Mouse (Mus musculus) brain, adult 2 months (tissue): Measurements from ENCODE around the gene Atf5.

Experiments used
- DNase-seq: peaks from one replicate; pipeline ENCODE4 v3.0.0; 2011; ENCODE audit warnings: low read depth, low spot score

Atf5 gene

DNA sequence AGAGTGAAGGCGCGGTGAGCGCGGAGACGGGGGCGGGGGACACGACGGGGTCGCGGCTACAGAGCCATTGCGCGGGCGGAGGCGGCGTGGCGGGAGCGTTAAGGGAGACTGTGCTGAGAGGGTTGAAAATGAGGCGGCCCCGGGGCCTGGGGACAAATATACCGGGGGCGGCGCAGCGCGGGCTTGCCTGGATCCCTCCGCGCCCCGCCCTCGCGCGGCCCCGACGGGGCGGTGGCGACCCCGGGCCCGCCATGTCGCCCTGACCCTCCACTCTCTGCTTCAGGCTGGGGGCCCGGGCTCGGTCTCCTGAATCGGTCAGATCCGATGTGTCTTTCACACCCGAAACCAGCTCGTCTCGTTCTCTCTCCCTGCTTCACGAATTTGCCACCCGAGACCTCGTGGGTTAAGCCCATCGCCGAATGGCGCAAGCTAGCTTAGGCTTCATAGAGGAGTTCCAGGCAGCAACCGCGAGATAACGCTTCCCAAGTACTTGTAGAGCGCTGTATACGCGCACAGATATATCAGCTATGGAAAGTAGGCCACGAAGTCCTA is at the start of gene Atf5:
Gene Atf5, minus strand, starts transcription at position 189 of the 552 bp plus-strand sequence.
- DNase-seq, result peak; percentile 61

DNA sequence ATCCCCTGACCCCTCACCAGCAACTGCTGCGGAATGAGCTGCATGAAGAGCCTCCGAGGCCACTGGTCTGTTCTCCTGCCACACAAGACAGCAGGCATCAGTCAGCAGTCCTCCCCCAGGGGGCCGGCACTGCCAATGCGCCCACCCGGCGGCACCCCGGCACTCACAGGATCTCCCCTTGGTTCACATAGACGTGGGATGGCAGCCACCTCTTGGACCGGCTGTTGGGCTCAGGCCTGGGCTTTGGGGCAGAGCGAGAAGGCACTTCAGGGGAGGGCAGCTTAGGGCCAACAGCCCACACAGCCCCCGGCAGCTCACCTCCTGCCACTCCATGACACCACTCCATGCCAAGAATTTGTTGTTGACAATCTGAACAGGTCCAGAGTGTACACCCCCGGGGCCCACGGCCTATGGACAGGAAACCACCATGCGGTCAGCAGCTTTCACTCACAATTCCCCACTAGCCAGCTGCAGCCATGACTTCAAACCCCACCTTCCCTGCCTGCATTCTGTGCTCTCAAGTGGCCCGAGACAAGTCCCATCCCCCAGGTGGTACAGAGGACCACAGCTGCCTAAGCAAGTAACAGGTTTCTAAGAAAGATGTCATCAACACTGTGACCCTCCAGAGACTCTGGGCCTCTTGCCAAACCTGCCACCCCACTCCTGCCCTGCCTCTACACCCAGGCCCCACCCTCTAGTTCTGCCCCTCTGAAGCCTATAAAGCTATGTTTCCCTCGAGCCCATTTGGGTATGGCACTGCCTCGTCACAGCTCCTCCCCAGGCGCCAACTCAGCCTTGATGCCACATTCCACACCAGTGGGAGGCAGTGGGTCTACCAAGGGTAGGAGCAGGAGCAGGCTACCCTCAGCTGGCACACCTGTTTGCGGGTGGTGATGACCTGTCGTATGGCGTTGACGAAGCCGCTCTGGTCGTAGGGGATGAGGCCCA is 48.4 kb upstream of the Atf5 start:
- DNase-seq, result no peak

DNA sequence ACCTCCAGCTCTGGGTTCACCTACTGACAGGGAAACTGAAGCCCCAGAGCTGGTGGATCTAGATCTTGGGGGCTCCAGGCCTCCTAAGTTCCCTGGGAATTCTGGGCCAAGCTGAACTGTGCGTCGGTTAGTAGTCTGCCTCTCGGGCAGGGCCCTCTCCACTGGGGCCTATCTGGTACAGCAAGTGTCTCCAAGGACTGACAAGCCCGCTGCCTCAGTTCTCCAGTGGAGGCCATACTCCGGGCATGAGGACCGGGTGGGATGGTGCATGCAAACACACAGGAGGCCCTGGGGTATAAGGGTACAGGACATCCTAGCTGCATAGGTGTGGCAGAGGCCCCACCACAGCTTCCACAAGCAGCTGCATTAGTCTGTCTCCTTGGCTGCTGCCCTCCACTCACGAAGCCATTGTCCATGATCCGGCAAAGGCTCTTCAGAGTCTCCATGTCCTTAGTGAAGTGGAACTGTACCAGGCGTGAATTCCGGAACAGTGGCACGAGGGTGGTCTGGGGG is 47.6 kb upstream of the Atf5 start:
- DNase-seq, result no peak

DNA sequence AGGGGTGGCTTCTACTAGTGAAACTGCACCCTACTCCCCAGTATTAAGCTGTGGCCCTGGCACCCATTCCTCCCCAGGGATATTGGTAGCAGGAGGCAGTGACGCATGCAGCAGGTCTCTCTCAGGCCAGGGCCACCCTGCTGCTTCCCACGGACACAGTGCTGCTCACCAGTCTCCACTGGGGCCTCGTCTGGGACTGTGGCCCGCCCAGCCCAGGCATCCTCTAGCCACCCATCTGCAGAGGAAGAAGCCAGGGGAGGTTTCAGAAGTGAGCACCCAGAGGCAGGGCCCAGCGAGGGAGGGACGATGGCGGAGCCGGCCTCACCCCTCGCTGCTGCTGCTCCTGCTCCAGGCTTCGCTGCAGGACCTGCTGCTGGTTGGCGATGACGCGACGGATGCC is 46.8 kb upstream of the Atf5 start:
- no peak for DNase-seq

DNA sequence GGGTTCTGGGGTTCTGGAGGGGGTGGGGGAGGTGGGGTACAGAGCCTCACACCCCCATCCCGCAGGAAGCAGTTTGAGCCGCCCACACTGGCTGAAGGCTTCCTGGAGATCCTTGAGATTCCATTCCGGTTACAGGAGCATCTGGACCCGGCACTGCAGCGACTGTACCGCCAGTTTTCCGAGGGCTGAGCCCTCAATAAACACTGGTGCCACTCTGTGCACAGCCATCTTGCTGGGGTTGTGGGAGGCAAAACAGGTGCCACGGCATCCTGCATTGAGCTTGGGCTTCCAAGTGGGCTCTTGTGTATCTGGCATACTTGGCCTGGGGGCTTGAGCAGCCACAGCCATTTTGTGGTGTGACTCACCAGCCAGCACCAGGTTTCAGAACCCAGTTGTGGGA is 46.0 kb upstream of the Atf5 start:
- DNase-seq, result no peak

DNA sequence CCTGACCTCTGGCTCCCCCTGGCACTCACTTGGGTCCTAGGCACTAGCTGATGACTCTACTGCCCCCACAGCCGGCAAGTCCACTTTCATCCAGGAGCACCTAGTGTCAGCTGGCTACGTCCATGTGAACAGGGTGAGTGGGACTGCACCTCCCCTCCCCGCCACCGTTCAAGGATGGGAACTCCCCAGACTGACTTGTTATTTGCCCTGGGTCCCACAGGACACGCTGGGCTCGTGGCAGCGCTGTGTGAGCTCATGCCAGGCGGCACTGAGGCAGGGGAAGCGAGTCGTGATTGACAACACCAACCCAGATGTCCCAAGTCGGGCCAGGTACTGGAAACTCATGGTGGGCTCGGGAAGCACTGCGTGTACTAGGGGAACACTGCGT is 45.0 kb upstream of the Atf5 start:
- no peak for DNase-seq

DNA sequence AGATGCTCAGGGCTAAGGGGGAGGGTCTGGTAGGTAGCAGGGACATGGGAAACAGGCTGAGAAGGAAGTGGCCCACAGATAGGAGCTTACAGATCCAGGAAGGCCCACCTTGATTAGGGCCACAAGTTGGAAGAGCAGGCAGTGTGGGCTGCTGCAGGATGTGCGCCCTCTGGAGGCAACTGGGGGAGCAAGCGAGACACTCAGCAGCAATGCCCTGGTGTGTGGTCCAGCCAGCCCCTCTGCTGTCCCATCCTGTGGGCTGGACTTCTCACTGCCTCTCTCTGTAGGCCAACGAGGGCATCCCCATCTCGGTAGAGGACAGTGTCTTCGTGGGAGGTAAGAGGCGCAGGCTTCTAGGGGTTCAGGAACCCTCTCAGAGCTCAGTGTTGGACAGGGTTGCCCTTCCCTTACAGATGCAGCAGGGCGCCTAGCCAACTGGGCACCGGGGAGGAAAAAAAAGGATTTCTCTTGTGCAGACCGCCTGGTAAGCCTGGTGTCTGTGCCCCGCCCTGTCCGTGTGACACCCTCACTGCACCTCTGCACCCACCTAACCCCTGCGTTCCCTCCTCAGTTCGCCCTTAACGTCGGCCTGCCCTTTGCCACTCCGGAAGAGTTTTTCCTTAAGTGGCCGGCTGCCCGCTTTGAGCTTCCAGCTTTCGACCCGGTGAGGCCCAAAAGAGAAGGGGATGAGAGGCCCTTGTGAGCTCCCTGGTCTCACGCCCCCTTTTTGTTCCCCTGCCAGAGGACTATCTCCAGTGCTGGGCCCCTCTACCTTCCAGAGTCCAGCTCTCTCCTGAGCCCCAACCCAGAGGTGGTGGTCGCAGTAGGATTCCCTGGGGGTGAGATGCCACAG is 44.3 kb upstream of the Atf5 start:
- peak; percentile 76 for DNase-seq

DNA sequence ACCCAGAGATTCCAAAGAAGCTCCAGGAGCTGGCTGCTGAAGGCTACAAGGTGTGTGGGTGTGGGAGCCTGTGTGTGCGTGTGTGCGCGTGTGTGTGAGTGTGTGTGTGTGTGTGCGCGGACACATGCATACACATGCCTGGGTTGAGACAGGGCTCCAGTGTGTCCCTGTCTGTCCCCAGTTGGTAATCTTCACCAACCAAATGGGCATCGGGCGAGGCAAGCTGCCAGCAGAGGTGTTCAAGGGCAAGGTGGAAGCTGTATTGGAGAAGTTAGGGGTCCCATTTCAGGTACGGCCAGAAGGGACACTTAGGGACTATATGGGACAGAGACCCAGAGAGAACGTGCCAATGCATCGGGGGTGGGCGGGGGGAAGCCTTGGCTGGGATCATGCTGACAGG is 43.4 kb upstream of the Atf5 start:
- no peak for DNase-seq

DNA sequence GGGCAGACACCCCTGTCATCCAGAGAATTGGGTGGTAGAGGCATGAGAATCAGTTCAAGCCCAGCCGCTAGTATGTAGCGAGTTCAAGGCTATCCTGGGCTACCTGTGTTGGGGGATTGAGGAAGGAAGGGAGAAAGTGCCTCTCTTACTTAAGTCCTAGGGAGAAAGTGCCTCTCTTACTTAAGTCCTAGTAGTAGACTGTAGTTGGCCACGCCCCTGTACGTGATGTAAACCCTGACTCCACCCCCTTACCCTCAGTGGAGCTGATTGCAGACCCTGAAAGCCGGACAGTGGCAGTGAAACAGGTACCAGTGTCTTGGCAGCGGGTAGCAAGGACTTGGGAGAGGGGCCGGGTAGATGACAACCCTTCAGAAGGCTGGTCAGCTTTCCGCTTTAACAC is 41.4 kb upstream of the Atf5 start:
- DNase-seq, result peak; percentile 54

DNA sequence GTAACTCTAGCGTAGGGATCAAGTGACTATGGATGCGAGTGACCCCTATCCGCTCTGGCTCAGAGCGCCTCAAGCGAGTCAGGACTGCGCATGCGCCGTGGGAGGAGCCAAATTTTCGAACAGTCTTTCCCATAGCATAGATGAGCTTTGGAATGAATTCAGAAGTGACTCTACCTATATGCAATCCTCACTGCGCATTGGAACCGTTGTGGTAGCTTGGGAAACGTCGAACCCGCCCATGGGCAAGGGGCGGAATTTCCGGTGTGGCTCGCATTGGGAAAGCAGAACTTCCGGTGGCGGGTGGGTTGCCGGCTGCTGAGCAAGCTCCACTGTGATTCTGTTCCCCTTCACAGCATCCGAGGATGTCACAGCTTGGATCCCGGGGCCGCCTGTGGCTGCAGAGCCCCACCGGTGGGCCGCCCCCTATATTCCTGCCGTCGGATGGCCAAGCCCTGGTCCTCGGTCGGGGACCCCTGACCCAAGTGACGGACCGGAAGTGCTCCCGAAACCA is 40.6 kb upstream of the Atf5 start, which contains the start of gene Pnkp:
Gene Pnkp, plus strand, starts transcription at position 98 of the 511 bp plus-strand sequence.
- DNase-seq, result peak; percentile 97

DNA sequence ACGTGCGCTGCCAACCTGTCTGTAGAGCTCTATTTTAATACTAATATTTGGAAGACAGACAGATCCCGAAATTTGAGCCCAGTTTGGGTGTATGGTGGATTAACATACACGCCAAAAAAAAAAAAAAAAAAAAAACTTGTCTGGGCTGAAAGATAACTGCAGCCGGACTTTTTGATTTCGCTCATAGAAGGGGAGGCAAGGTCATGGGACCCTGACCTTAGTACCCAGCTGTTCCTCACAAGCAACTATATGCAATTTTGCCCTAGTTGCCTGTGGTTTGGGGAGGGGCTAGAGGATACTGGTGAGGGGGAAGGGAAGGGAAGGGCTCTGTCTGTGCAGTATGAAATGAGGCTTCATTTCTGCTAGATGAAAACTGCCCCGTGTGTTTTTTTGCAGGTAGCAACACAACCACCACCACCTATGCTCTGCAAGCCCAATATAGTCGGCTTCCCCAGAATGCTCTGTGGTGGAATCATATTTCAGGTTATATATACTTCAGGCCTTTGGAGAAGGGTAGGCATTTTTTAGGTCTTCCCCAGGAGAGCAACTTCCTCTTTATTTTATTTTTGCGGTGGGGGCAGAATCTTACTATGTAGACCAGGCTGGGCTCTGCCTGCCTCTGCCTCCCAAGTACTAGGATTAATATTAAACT is 39.9 kb upstream of the Atf5 start:
- no peak for DNase-seq

DNA sequence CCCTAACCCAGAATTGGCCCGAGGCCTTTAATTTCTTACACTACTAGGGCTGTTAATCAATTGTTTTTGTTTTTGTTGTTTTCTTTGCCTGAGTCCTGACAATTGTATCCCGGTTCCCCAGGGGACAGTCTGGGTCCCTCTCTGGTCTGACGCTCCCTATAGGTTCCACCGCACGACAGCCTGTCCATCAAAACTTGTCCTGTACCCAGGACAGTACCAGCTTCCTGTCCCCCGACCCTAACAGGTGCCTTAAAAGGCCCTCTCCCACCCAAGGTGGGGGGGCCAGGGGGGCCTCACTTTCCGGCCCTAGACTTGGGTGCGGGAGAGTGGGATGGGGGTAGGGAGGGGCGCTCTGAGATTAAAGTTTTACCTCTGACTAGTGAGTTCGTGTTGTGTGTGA is 38.6 kb upstream of the Atf5 start:
- no peak for DNase-seq

DNA sequence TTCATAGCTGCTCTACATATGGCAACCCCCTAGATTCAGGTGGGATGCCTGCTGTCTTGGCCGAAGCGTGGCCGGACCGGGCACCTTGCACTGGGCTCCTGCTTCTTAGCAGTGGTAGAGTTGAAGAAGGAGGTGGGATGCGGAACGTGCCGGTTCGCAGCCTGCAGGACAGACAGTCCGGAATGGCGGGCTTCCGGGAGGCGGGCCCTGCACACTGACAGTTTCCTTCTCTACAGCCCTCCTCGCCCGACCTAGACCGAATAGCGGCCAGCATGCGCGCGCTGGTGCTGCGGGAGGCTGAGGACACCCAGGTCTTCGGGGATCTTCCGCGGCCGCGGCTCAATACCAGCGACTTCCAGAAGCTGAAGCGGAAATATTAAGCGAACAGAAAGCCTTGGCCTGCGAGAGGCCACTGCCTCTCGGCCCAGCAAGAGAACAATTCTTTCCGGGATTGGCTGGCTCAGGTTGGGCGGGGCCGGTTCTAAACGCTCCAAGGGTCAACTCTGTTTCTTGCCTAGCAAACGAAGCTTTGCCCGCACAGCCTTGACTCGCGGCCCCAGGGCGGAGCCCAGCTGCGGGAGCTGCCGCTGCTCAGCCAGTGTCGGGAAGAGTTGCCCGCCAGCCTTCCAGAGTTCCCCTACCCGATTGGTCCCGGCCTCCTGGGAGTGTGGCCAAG is 38.0 kb upstream of the Atf5 start:
- DNase-seq, result peak; percentile 79

DNA sequence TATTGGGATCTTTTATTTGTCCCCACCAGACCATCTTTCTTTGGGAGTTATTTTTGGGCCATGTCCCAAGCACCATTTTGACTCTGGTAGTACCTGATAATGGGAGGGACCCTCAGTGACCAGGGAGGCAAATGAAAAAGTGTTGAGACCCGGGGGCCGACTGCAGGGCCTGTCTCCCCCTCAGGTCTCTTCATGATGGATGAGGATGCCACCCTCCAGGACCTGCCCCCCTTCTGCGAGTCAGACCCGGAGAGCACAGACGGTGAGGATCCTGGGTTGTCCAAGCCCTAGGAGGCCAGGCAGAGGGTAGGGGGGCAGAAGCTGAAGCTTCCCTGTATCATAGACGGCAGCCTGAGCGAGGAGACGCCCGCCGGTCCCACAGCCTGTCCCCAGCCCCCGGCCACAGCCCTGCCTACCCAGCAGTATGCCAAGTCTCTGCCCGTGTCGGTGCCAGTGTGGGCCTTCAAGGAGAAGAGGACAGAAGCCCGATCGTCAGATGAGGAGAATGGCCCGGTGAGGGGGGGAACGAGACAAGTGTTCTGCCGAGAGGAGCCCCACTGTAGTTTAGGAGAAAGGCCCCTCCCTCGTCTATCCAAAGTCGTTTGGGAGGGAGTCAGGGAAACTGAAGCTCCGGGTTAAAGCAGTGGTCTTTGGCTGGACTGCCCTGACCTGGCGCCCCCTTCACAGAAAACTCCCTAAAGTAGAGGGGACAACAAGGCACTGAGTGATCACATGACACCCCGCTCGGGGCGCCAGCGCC is 37.3 kb upstream of the Atf5 start:
- no peak for DNase-seq

DNA sequence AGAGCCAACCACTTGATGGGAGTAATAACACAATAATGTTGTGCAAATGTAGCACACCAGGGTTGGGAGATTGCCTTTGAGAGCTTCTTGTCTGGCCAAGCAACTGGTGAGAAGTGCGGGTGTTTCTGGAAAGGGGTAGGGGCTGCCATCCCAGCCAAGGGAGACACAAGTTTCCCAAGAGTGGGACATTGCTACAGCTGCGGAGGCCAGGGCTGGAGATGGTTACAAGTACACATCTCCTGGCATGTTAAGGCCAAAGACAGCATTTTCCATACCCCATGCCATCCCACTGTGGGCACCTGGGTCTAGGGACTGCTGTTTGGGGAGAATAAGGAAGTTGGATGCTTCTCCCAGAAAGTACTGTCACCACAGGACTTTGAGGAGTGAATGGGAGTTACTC is 36.6 kb upstream of the Atf5 start:
- DNase-seq, result no peak

DNA sequence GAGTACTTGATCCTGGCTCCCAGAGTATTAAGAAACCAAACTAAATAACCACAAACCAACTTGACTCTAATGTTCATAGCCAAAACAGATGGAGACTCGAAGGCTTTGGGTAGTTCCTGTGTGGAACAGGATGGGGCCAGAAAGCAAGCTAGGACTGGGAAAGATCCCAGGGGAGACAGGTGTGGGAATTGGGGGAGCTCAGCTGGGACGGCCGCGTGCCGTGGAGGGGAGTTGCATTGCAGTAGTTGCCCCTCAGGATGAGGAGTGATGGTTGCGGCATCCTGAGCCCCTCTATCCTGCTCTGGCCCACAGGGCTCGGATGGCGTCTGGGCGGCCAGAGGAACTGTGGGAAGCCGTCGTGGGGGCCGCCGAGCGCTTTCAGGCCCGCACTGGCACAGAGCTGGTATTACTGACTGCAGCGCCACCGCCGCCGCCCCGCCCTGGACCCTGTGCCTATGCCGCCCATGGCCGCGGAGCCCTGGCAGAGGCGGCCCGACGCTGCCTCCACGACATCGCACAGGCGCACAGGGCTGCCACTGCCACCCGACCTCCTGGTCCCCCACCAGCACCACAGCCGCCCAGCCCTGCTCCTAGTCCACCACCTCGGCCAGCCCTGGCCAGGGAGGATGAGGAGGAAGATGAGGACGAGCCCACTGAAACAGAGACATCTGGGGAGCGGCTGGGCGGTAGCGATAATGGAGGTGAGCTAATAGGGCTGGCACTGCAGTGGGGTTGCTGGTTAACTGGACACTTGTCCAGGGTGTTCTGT is 36.0 kb upstream of the Atf5 start:
- no peak for DNase-seq

DNA sequence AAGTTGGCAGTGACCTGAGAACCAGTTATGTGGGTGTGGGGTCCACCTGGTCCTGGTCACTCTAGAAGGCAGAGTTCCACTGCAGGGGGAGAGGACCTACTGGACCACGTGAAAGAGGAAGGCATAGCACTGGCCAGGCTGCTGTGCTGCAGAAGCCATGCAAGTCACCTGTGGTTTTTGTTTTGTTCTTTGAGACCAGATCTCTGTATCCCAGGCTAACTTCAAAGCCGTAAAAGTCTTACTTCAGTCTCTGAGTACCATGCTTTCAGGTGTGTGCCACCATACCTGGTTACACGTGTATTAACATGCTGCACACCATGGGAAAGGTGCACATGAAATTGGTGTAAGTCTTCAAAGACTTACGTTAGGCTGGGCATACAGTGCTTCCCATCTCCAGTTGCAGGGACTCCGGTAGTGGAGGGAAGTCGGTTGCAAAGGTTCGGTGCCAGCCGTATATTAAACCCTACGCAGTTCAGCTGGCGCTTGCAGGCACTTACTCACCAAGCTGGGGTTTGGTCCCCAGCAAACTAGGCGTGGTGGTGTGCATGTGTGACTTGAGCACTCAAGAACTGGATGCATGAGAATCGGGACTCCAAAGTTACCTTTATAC is 35.3 kb upstream of the Atf5 start:
- no peak for DNase-seq

DNA sequence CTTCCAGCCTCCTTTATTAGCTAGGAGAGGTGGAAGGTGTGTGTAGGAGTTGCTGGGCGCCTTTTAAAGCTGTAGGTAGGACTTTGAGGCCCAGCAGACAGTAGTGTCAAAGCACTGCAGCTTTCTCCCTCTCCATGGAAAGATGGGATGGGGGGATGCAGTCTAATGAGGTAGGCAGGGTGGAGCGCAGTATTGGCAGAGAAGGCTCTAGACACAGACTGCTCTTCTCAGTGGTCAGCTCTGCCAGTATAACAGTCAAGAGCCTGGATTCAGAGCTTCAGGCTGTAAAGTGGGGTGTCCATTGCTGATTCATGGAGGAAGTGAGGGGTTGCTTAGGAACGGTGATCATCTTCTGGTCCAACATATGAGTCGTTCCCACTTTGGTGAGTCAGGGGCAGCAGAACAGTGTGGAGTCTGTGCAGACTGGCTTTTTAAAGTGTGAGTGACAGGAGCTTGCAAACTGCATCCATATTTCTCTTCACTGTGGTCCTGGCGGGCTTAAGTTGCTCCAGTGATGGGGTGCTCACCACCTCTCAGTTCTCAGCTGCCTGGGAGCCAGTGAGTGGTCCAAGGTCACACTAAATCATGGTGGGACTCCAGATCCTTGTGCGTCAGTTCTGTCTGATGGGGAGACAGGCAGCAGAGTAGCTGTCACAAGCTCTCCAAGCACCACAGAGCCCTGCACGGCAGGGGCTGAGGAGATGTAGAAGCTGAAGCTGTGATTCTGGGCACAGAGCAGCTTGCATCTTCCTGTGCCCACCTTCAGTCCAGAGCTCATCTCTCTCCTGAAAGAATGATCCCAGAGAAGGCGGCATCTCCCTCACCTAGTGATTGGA is 34.5 kb upstream of the Atf5 start:
- peak; percentile 46 for DNase-seq
